28 mouse cellular contexts compared by ENCODE assay signal in the genomic region with DNA sequence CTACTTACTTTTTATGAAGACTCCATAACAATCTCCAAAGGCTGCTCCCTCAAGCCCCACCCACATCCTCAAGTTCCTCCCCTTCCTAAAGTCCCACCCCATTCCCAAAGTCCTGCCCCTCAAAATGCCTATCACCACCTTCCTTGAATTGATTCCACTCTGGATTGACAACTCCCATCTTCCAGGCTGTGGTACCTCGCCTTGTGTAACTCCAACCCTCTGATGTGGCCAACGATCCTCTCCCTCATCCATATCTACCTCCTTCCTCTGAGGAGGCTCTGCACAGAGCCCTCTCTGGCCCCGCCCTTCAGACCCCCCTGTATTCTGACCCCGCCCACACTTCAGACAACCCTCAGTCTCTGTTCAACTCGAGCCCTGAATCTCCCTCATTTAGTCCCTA. TPM values are rescaled to one million over a fixed set of nuclear protein-coding genes. Genes with fewer than 3 reads are reported as not detected.
DNase-seq lines count a peak whose midpoint lies in the region; ATAC-seq lines count a peak whose summit lies in the region.
"Had no signal": no experiment of that assay in that cellular context is flagged by ENCODE, and none has a peak within 500 bp of the region (broad histone marks: within the 10 kb centered on the region; RNA-seq: fewer than 3 reads in every experiment).

No protein-coding gene starts in this region.

- ATAC-seq in forebrain, embryonic 11.5 days (replicated peaks; ENCODE audit: low FRiP score), result peak; percentile 53; the same call in 1 of the 2 replicates
- ATAC-seq in kidney, embryonic 15.5 days (replicated peaks; ENCODE audit: low FRiP score), result 0 out of 2 replicates have a peak, but pooled peaks have one; percentile 35
- ATAC-seq in midbrain, embryonic 13.5 days, result peak; percentile 34; the same call in 1 of the 2 replicates
- ATAC-seq in midbrain, embryonic 16.5 days, result no peak
- ATAC-seq in megakaryocyte-erythroid progenitor cell, adult 5-6 weeks (replicated peaks; ENCODE audit: low FRiP score, low TSS enrichment, poor library complexity, severe bottlenecking), result peak; percentile 30; the same call in 1 of the 2 replicates
- ATAC-seq in megakaryocyte, adult 5-6 weeks (ENCODE audit: poor library complexity, severe bottlenecking), result no peak
- ATAC-seq: activated CD4-positive, CD25-positive, alpha-beta regulatory T cell, adult 4 months; forebrain, embryonic 13.5 days; Patski had no signal

- H3K9me3 ChIP-seq in forebrain, embryonic 11.5 days (ENCODE audit: control insufficient read depth, low read length), result no peaks in the 10 kb centered on the region
- no peaks in the 10 kb centered on the region for H3K9me3 ChIP-seq in forebrain, embryonic 10.5 days
- no peaks in the 10 kb centered on the region for H3K9me3 ChIP-seq in kidney, embryonic 15.5 days (replicated peaks)
- H3K9me3 ChIP-seq in midbrain, embryonic 13.5 days, result no peaks in the 10 kb centered on the region
- H3K9me3 ChIP-seq in midbrain, embryonic 16.5 days (replicated peaks; ENCODE audit: control insufficient read depth, low read length, poor library complexity, severe bottlenecking), result no peaks in the 10 kb centered on the region
- H3K9me3 ChIP-seq: embryonic facial prominence, embryonic 12.5 days; forebrain, embryonic 13.5 days; G1E; heart, embryonic 10.5 days; liver, embryonic 15.5 days had no signal

- no peak overlapping the region for H3K4me3 ChIP-seq in forebrain, embryonic 11.5 days (ENCODE audit: low read depth, low read length)
- no peak overlapping the region for H3K4me3 ChIP-seq in forebrain, embryonic 10.5 days
- H3K4me3 ChIP-seq in kidney, embryonic 15.5 days (replicated peaks), result no peak overlapping the region
- H3K4me3 ChIP-seq in midbrain, embryonic 13.5 days (replicated peaks), result no peak overlapping the region
- H3K4me3 ChIP-seq in midbrain, embryonic 16.5 days (ENCODE audit: low read depth, low read length), result no peak overlapping the region
- H3K4me3 ChIP-seq: embryonic facial prominence, embryonic 12.5 days; forebrain, embryonic 13.5 days; heart, embryonic 10.5 days; left cerebral cortex, adult 2 months; liver, embryonic 15.5 days had no signal

- no peak overlapping the region for H3K27ac ChIP-seq in forebrain, embryonic 11.5 days (ENCODE audit: low read depth, low read length)
- no peak overlapping the region for H3K27ac ChIP-seq in forebrain, embryonic 10.5 days
- H3K27ac ChIP-seq in kidney, embryonic 15.5 days, result no peak overlapping the region
- H3K27ac ChIP-seq in midbrain, embryonic 13.5 days, result no peak overlapping the region
- H3K27ac ChIP-seq in midbrain, embryonic 16.5 days (ENCODE audit: low read length), result no peak overlapping the region
- H3K27ac ChIP-seq: embryonic facial prominence, embryonic 12.5 days; forebrain, embryonic 13.5 days; heart, embryonic 10.5 days; left cerebral cortex, adult 2 months; liver, embryonic 15.5 days; macrophage had no signal

- no peak overlapping the region for H3K4me2 ChIP-seq in forebrain, embryonic 11.5 days (ENCODE audit: low read depth, low read length, severe bottlenecking)
- no peak overlapping the region for H3K4me2 ChIP-seq in kidney, embryonic 15.5 days
- no peak overlapping the region for H3K4me2 ChIP-seq in midbrain, embryonic 13.5 days (replicated peaks)
- no peak overlapping the region for H3K4me2 ChIP-seq in midbrain, embryonic 16.5 days (ENCODE audit: low read length)
- H3K4me2 ChIP-seq: embryonic facial prominence, embryonic 12.5 days; forebrain, embryonic 13.5 days; liver, embryonic 15.5 days had no signal

- 39% methylated on average over 5 of the region's 5 CpGs for WGBS in forebrain, embryonic 11.5 days
- WGBS in forebrain, embryonic 10.5 days, result 30% methylated on average over 5 of the region's 5 CpGs
- WGBS in kidney, embryonic 15.5 days, result 40% methylated on average over 5 of the region's 5 CpGs
- 28% methylated on average over 5 of the region's 5 CpGs for WGBS in midbrain, embryonic 13.5 days
- WGBS in midbrain, embryonic 16.5 days, result 21% methylated on average over 5 of the region's 5 CpGs

- DNase-seq in forebrain, embryonic 11.5 days (ENCODE audit: low spot score), result no peak
- DNase-seq in forebrain, embryonic 10.5 days (ENCODE audit: extremely low spot score, low spot score), result no peak
- DNase-seq in kidney, postnatal 36 days, result no peak
- DNase-seq: adrenal gland, postnatal 10 days; cerebellum, adult 18-20 months; cerebellum, postnatal 14 days; kidney, adult 9 months; thymus, postnatal 14 days had no signal

- no peaks in the 10 kb centered on the region for H3K36me3 ChIP-seq in forebrain, embryonic 11.5 days (ENCODE audit: control insufficient read depth, insufficient read depth, low read length)
- H3K36me3 ChIP-seq in forebrain, embryonic 10.5 days (replicated peaks), result no peaks in the 10 kb centered on the region
- H3K36me3 ChIP-seq in kidney, embryonic 15.5 days, result no peaks in the 10 kb centered on the region
- H3K36me3 ChIP-seq in midbrain, embryonic 13.5 days, result no peaks in the 10 kb centered on the region
- no peaks in the 10 kb centered on the region for H3K36me3 ChIP-seq in midbrain, embryonic 16.5 days (ENCODE audit: control insufficient read depth, insufficient read depth, low read length)
- H3K36me3 ChIP-seq: embryonic facial prominence, embryonic 12.5 days; G1E; heart, embryonic 10.5 days; liver, embryonic 15.5 days had no signal

- H3K27me3 ChIP-seq in forebrain, embryonic 11.5 days (ENCODE audit: control insufficient read depth, insufficient read depth, low read length), result no peaks in the 10 kb centered on the region; the same call in 1 of the 2 replicates
- H3K27me3 ChIP-seq in forebrain, embryonic 10.5 days (ENCODE audit: poor library complexity, severe bottlenecking), result no peaks in the 10 kb centered on the region
- no peaks in the 10 kb centered on the region for H3K27me3 ChIP-seq in kidney, embryonic 15.5 days
- no peaks in the 10 kb centered on the region for H3K27me3 ChIP-seq in midbrain, embryonic 13.5 days
- H3K27me3 ChIP-seq in midbrain, embryonic 16.5 days (ENCODE audit: control insufficient read depth, insufficient read depth, low read depth, low read length), result no peaks in the 10 kb centered on the region
- H3K27me3 ChIP-seq: embryonic facial prominence, embryonic 12.5 days; forebrain, embryonic 13.5 days; Patski had no signal

- H3K9ac ChIP-seq in forebrain, embryonic 11.5 days (ENCODE audit: low read length), result no peak overlapping the region
- no peak overlapping the region for H3K9ac ChIP-seq in kidney, embryonic 15.5 days
- H3K9ac ChIP-seq in midbrain, embryonic 13.5 days (replicated peaks), result no peak overlapping the region
- no peak overlapping the region for H3K9ac ChIP-seq in midbrain, embryonic 16.5 days (ENCODE audit: low read depth, low read length)
- H3K9ac ChIP-seq: embryonic facial prominence, embryonic 12.5 days; forebrain, embryonic 13.5 days; liver, embryonic 15.5 days had no signal

- no peaks in the 10 kb centered on the region for H3K4me1 ChIP-seq in forebrain, embryonic 11.5 days (replicated peaks; ENCODE audit: control insufficient read depth, insufficient read depth, low read length)
- H3K4me1 ChIP-seq in forebrain, embryonic 10.5 days, result no peaks in the 10 kb centered on the region
- H3K4me1 ChIP-seq in kidney, embryonic 15.5 days, result no peaks in the 10 kb centered on the region
- no peaks in the 10 kb centered on the region for H3K4me1 ChIP-seq in midbrain, embryonic 13.5 days (replicated peaks)
- H3K4me1 ChIP-seq in midbrain, embryonic 16.5 days (ENCODE audit: control insufficient read depth, insufficient read depth, low read length), result no peaks in the 10 kb centered on the region
- H3K4me1 ChIP-seq: embryonic facial prominence, embryonic 12.5 days; forebrain, embryonic 13.5 days had no signal

RNA-seq across cellular contexts. Expression of gene Zfp358, which starts 7.7 kb away (rescaled TPM):
- 34.1 and 35.1 TPM in 2 replicates for polyA plus RNA-seq in forebrain, embryonic 11.5 days (2014; fragmentation: Nextera tagmentation; extraction: Ambion mirVana)
- 61.6 and 64.8 TPM in 2 replicates for polyA plus RNA-seq in forebrain, embryonic 10.5 days (2016; fragmentation: Nextera tagmentation; extraction: Ambion mirVana)
- 47.3 and 50.0 TPM in 2 replicates for polyA plus RNA-seq in kidney, embryonic 15.5 days (2015; fragmentation: Nextera tagmentation; extraction: Ambion mirVana)
- polyA plus RNA-seq in midbrain, embryonic 13.5 days (2015; fragmentation: Nextera tagmentation; extraction: Ambion mirVana), result 85.1 and 90.0 TPM in 2 replicates
- polyA plus RNA-seq in midbrain, embryonic 16.5 days (2015; fragmentation: Nextera tagmentation; extraction: Ambion mirVana), result 65.8 and 75.3 TPM in 2 replicates
- 8.8 and 9.3 TPM in 2 replicates for total RNA-seq in megakaryocyte-erythroid progenitor cell, adult 5-6 weeks (2014; fragmentation: Nextera tagmentation)
- total RNA-seq in megakaryocyte-erythroid progenitor cell, adult 5-6 weeks (2017), result 2.7 and 5.9 TPM in 2 replicates
- total RNA-seq in megakaryocyte, adult 5-6 weeks (2015), result 6.7 and 7.9 TPM in 2 replicates
- 2.4 and 3.3 TPM in 2 replicates for total RNA-seq in megakaryocyte, adult 5-6 weeks (2017)

RNA-seq across cellular contexts. Expression of gene Tex45, which starts 14.5 kb away (rescaled TPM):
- polyA plus RNA-seq in forebrain, embryonic 11.5 days (2014; fragmentation: Nextera tagmentation; extraction: Ambion mirVana), result 0.33 TPM in 1 of 2 replicates, not detected in the other
- polyA plus RNA-seq in forebrain, embryonic 10.5 days (2016; fragmentation: Nextera tagmentation; extraction: Ambion mirVana), result not detected in 2 replicates
- polyA plus RNA-seq in kidney, embryonic 15.5 days (2015; fragmentation: Nextera tagmentation; extraction: Ambion mirVana), result not detected in 2 replicates
- 0.17 and 0.23 TPM in 2 replicates for polyA plus RNA-seq in midbrain, embryonic 13.5 days (2015; fragmentation: Nextera tagmentation; extraction: Ambion mirVana)
- 0.31 and 0.46 TPM in 2 replicates for polyA plus RNA-seq in midbrain, embryonic 16.5 days (2015; fragmentation: Nextera tagmentation; extraction: Ambion mirVana)
- not detected in 2 replicates for total RNA-seq in megakaryocyte-erythroid progenitor cell, adult 5-6 weeks (2014; fragmentation: Nextera tagmentation)
- not detected in 2 replicates for total RNA-seq in megakaryocyte-erythroid progenitor cell, adult 5-6 weeks (2017)
- not detected in 2 replicates for total RNA-seq in megakaryocyte, adult 5-6 weeks (2015)
- total RNA-seq in megakaryocyte, adult 5-6 weeks (2017), result not detected in 2 replicates
- total RNA-seq: gastrocnemius, adult 8-10 months; hematopoietic stem cell, adult 5-6 weeks had no signal
- polyA plus RNA-seq: activated CD4-positive, CD25-positive, alpha-beta regulatory T cell, adult 4 months; G1E; heart, embryonic 10.5 days; heart, postnatal 0 days; large intestine, adult 2 months; liver, embryonic 15.5 days; lung, embryonic 16.5 days; macrophage; Patski had no signal

RNA-seq across cellular contexts. Expression of gene Mcoln1, which starts 15.1 kb away (rescaled TPM):
- 56.6 and 56.7 TPM in 2 replicates for polyA plus RNA-seq in forebrain, embryonic 11.5 days (2014; fragmentation: Nextera tagmentation; extraction: Ambion mirVana)
- polyA plus RNA-seq in forebrain, embryonic 10.5 days (2016; fragmentation: Nextera tagmentation; extraction: Ambion mirVana), result 56.9 and 59.3 TPM in 2 replicates
- 56.0 and 57.1 TPM in 2 replicates for polyA plus RNA-seq in kidney, embryonic 15.5 days (2015; fragmentation: Nextera tagmentation; extraction: Ambion mirVana)
- 93.4 and 99.6 TPM in 2 replicates for polyA plus RNA-seq in midbrain, embryonic 13.5 days (2015; fragmentation: Nextera tagmentation; extraction: Ambion mirVana)
- polyA plus RNA-seq in midbrain, embryonic 16.5 days (2015; fragmentation: Nextera tagmentation; extraction: Ambion mirVana), result 121 and 129 TPM in 2 replicates
- 47.2 and 49.7 TPM in 2 replicates for total RNA-seq in megakaryocyte-erythroid progenitor cell, adult 5-6 weeks (2014; fragmentation: Nextera tagmentation)
- total RNA-seq in megakaryocyte-erythroid progenitor cell, adult 5-6 weeks (2017), result 21.0 and 23.1 TPM in 2 replicates
- total RNA-seq in megakaryocyte, adult 5-6 weeks (2015), result 20.1 and 22.7 TPM in 2 replicates
- total RNA-seq in megakaryocyte, adult 5-6 weeks (2017), result 32.9 and 42.3 TPM in 2 replicates

RNA-seq across cellular contexts. Expression of gene Pex11g, which starts 17.7 kb away (rescaled TPM):
- polyA plus RNA-seq in forebrain, embryonic 11.5 days (2014; fragmentation: Nextera tagmentation; extraction: Ambion mirVana), result 2.9 and 3.8 TPM in 2 replicates
- polyA plus RNA-seq in forebrain, embryonic 10.5 days (2016; fragmentation: Nextera tagmentation; extraction: Ambion mirVana), result 4.5 and 5.8 TPM in 2 replicates
- polyA plus RNA-seq in kidney, embryonic 15.5 days (2015; fragmentation: Nextera tagmentation; extraction: Ambion mirVana), result 6.2 and 7.5 TPM in 2 replicates
- polyA plus RNA-seq in midbrain, embryonic 13.5 days (2015; fragmentation: Nextera tagmentation; extraction: Ambion mirVana), result 4.4 and 5.3 TPM in 2 replicates
- 4.5 and 5.0 TPM in 2 replicates for polyA plus RNA-seq in midbrain, embryonic 16.5 days (2015; fragmentation: Nextera tagmentation; extraction: Ambion mirVana)
- total RNA-seq in megakaryocyte-erythroid progenitor cell, adult 5-6 weeks (2014; fragmentation: Nextera tagmentation), result 2.0 and 3.0 TPM in 2 replicates
- 1.3 and 6.2 TPM in 2 replicates for total RNA-seq in megakaryocyte-erythroid progenitor cell, adult 5-6 weeks (2017)
- total RNA-seq in megakaryocyte, adult 5-6 weeks (2015), result 0.20 and 0.32 TPM in 2 replicates
- 0.99 TPM in 1 of 2 replicates, not detected in the other for total RNA-seq in megakaryocyte, adult 5-6 weeks (2017)
- total RNA-seq: monocyte, adult 5-6 weeks had no signal

RNA-seq across cellular contexts. Expression of gene Pnpla6, which starts 30.0 kb away (rescaled TPM):
- 19.2 and 25.0 TPM in 2 replicates for polyA plus RNA-seq in forebrain, embryonic 11.5 days (2014; fragmentation: Nextera tagmentation; extraction: Ambion mirVana)
- polyA plus RNA-seq in forebrain, embryonic 10.5 days (2016; fragmentation: Nextera tagmentation; extraction: Ambion mirVana), result 21.2 and 22.1 TPM in 2 replicates
- 29.4 and 38.3 TPM in 2 replicates for polyA plus RNA-seq in kidney, embryonic 15.5 days (2015; fragmentation: Nextera tagmentation; extraction: Ambion mirVana)
- 33.0 and 34.1 TPM in 2 replicates for polyA plus RNA-seq in midbrain, embryonic 13.5 days (2015; fragmentation: Nextera tagmentation; extraction: Ambion mirVana)
- 43.6 and 49.8 TPM in 2 replicates for polyA plus RNA-seq in midbrain, embryonic 16.5 days (2015; fragmentation: Nextera tagmentation; extraction: Ambion mirVana)
- total RNA-seq in megakaryocyte-erythroid progenitor cell, adult 5-6 weeks (2014; fragmentation: Nextera tagmentation), result 80.9 and 107 TPM in 2 replicates
- total RNA-seq in megakaryocyte-erythroid progenitor cell, adult 5-6 weeks (2017), result 28.9 and 35.4 TPM in 2 replicates
- 9.5 and 13.9 TPM in 2 replicates for total RNA-seq in megakaryocyte, adult 5-6 weeks (2015)
- total RNA-seq in megakaryocyte, adult 5-6 weeks (2017), result 9.2 and 15.6 TPM in 2 replicates

Comparison
In these comparisons a context has a peak if more than half of its experiments do, and no peak if none do; other contexts are left out.
1. ATAC-seq: peak in forebrain, embryonic 11.5 days (single experiment), kidney, embryonic 15.5 days (single experiment), midbrain, embryonic 13.5 days (single experiment) and megakaryocyte-erythroid progenitor cell, adult 5-6 weeks (single experiment); none in midbrain, embryonic 16.5 days (single experiment) and megakaryocyte, adult 5-6 weeks (single experiment).